Mouse (Mus musculus) MEL (cell line): ENCODE measurements around the gene Stk39. TPM values are rescaled to one million over a fixed set of nuclear protein-coding genes. Genes with fewer than 3 reads are reported as not detected.

Experiments
- DNase-seq: peaks from one replicate; pipeline ENCODE4 v3.0.0; 2011; ENCODE audit warnings: low read depth, low spot score
- H3K27ac ChIP-seq: 2 replicates; pipeline ENCODE4 v1.5.1; 2012; ENCODE audit warnings: low read depth, mild to moderate bottlenecking, control low read depth, low read length, moderate library complexity; ENCODE audit not compliant: control insufficient read depth
- H3K27me3 ChIP-seq, 2 experiments: fragments of 150-350 bp in 1 of 2; sonication (generic) in 1 of 2; 2 replicates each; pipeline ENCODE4 v1.6.1; 2012; ENCODE audit warnings: low read length in 2 of 2, mild to moderate bottlenecking in 2 of 2, improper control_type of control experiment in 1 of 2, moderate library complexity in 1 of 2; ENCODE audit not compliant: insufficient read depth in 2 of 2, control insufficient read depth in 1 of 2
- H3K36me3 ChIP-seq, 2 experiments: 2 replicates each; pipeline ENCODE4 v1.6.1; 2012 to 2014; ENCODE audit warnings: low read length in 2 of 2, improper control_type of control experiment in 1 of 2, inconsistent platforms in 1 of 2, mild to moderate bottlenecking in 1 of 2; ENCODE audit not compliant: insufficient read depth in 2 of 2, control insufficient read depth in 1 of 2
- H3K4me1 ChIP-seq, 2 experiments: fragments of 150-350 bp in 1 of 2; sonication (generic) in 1 of 2; 2 replicates each; pipeline ENCODE4 v1.6.1; 2012; ENCODE audit warnings: low read length in 2 of 2, improper control_type of control experiment in 1 of 2, mild to moderate bottlenecking in 1 of 2; ENCODE audit not compliant: insufficient read depth in 2 of 2, control insufficient read depth in 1 of 2
- H3K4me3 ChIP-seq, 2 experiments: fragments of 150-350 bp in 1 of 2; sonication (generic) in 1 of 2; 2 replicates each; pipeline ENCODE4 v1.5.1; 2012; ENCODE audit warnings: low read depth in 2 of 2, low read length in 2 of 2, mild to moderate bottlenecking in 2 of 2, moderate library complexity in 2 of 2, control low read depth in 1 of 2, improper control_type of control experiment in 1 of 2; ENCODE audit not compliant: control insufficient read depth in 1 of 2, insufficient read depth in 1 of 2
- H3K79me2 ChIP-seq: 2 replicates; pipeline ENCODE4 v1.6.1; 2012; ENCODE audit warnings: mild to moderate bottlenecking, low read length, moderate library complexity; ENCODE audit not compliant: control insufficient read depth, poor library complexity, insufficient read depth
- H3K9ac ChIP-seq: 2 replicates; pipeline ENCODE4 v1.6.1; 2012; ENCODE audit warnings: low read depth, mild to moderate bottlenecking, control low read depth, low read length, moderate library complexity; ENCODE audit not compliant: control insufficient read depth, poor library complexity, severe bottlenecking
- H3K9me3 ChIP-seq: fragments of 150-350 bp; sonication (generic); replicated peaks from 2 replicates; pipeline ENCODE4 v1.6.1; 2012; ENCODE audit warnings: mild to moderate bottlenecking, low read length, improper control_type of control experiment, moderate library complexity; ENCODE audit not compliant: insufficient read depth
- CHD2 ChIP-seq: IDR thresholded peaks from 2 replicates; pipeline ENCODE4 v1.6.1; 2011; ENCODE audit warnings: low read length, improper control_type of control experiment
- CTCF ChIP-seq, 3 experiments: IDR thresholded peaks in 2 of 3; conservative IDR thresholded peaks in 1 of 3; 2 replicates each; pipeline ENCODE4 v1.5.1; 2011 to 2012; ENCODE audit warnings: low read length in 3 of 3, low read depth in 2 of 3, mild to moderate bottlenecking in 2 of 3, improper control_type of control experiment in 1 of 3, inconsistent platforms in 1 of 3, mixed read lengths in 1 of 3, moderate library complexity in 1 of 3; ENCODE audit not compliant: control insufficient read depth in 1 of 3, insufficient read depth in 1 of 3, poor library complexity in 1 of 3, severe bottlenecking in 1 of 3
- E2F4 ChIP-seq: IDR thresholded peaks from 2 replicates; pipeline ENCODE4 v1.6.1; 2011; ENCODE audit warnings: low read depth, low read length, improper control_type of control experiment, borderline replicate concordance
- ELF1 ChIP-seq: IDR thresholded peaks from 2 replicates; pipeline ENCODE4 v1.6.1; 2014; ENCODE audit warnings: low read depth, mild to moderate bottlenecking, inconsistent platforms, low read length, improper control_type of control experiment, moderate library complexity
- GATA1 ChIP-seq: IDR thresholded peaks from 2 replicates; pipeline ENCODE4 v1.6.1; 2011; ENCODE audit warnings: low read depth, low read length, improper control_type of control experiment
- HCFC1 ChIP-seq: IDR thresholded peaks from 2 replicates; pipeline ENCODE4 v1.6.1; 2012; ENCODE audit warnings: low read depth, mild to moderate bottlenecking, inconsistent platforms, low read length, improper control_type of control experiment, moderate library complexity
- MEF2A ChIP-seq: IDR thresholded peaks from 2 replicates; pipeline ENCODE4 v1.6.1; 2014; ENCODE audit warnings: low read depth, mild to moderate bottlenecking, inconsistent platforms, low read length, improper control_type of control experiment; ENCODE audit not compliant: poor library complexity, insufficient replicate concordance, severe bottlenecking; ENCODE audit errors: extremely low read depth
- MXI1 ChIP-seq: IDR thresholded peaks from 2 replicates; pipeline ENCODE4 v1.6.1; 2011; ENCODE audit warnings: mild to moderate bottlenecking, low read depth, low read length, improper control_type of control experiment
- MYB ChIP-seq: IDR thresholded peaks from 2 replicates; pipeline ENCODE4 v1.6.1; 2011; ENCODE audit warnings: mild to moderate bottlenecking, low read depth, low read length, improper control_type of control experiment
- NELFE ChIP-seq: IDR thresholded peaks from 2 replicates; pipeline ENCODE4 v1.6.1; 2011; ENCODE audit warnings: low read depth, low read length, improper control_type of control experiment
- NRF1 ChIP-seq: IDR thresholded peaks from 2 replicates; pipeline ENCODE4 v1.6.1; 2014; ENCODE audit warnings: low read depth, mild to moderate bottlenecking, inconsistent platforms, low read length, improper control_type of control experiment, moderate library complexity; ENCODE audit not compliant: poor library complexity, insufficient read depth, severe bottlenecking
- RAD21 ChIP-seq: IDR thresholded peaks from 2 replicates; pipeline ENCODE4 v1.6.1; 2011; ENCODE audit warnings: mild to moderate bottlenecking, low read depth, low read length, improper control_type of control experiment
- RCOR1 ChIP-seq: IDR thresholded peaks from 2 replicates; pipeline ENCODE4 v1.6.1; 2012; ENCODE audit warnings: low read depth, mild to moderate bottlenecking, inconsistent platforms, low read length, improper control_type of control experiment
- SIN3A ChIP-seq: IDR thresholded peaks from 2 replicates; pipeline ENCODE4 v1.6.1; 2012; ENCODE audit warnings: low read length, improper control_type of control experiment, inconsistent platforms
- SMC3 ChIP-seq: IDR thresholded peaks from 2 replicates; pipeline ENCODE4 v1.6.1; 2011; ENCODE audit warnings: low read depth, low read length, improper control_type of control experiment
- TAL1 ChIP-seq: IDR thresholded peaks from 2 replicates; pipeline ENCODE4 v1.6.1; 2012; ENCODE audit warnings: mild to moderate bottlenecking, inconsistent platforms, low read length, moderate library complexity, mixed read lengths
- TBP ChIP-seq: IDR thresholded peaks from 2 replicates; pipeline ENCODE4 v1.8.0; 2011; ENCODE audit warnings: low read depth, low read length, improper control_type of control experiment
- UBTF ChIP-seq: IDR thresholded peaks from 2 replicates; pipeline ENCODE4 v1.6.1; 2012; ENCODE audit warnings: low read depth, mild to moderate bottlenecking, inconsistent platforms, low read length, improper control_type of control experiment, moderate library complexity, borderline replicate concordance; ENCODE audit not compliant: insufficient read depth
- USF1 ChIP-seq: IDR thresholded peaks from 2 replicates; pipeline ENCODE4 v1.6.1; 2014; ENCODE audit warnings: low read depth, mild to moderate bottlenecking, inconsistent platforms, low read length, improper control_type of control experiment, moderate library complexity
- ZC3H11A ChIP-seq: IDR thresholded peaks from 2 replicates; pipeline ENCODE4 v1.6.1; 2012; ENCODE audit warnings: low read depth, mild to moderate bottlenecking, inconsistent platforms, low read length, improper control_type of control experiment
- ZKSCAN1 ChIP-seq: IDR thresholded peaks from 2 replicates; pipeline ENCODE4 v1.6.1; 2012; ENCODE audit warnings: low read depth, mild to moderate bottlenecking, inconsistent platforms, low read length, improper control_type of control experiment, moderate library complexity
- ZMIZ1 ChIP-seq: IDR thresholded peaks from 2 replicates; pipeline ENCODE4 v1.6.1; 2012; ENCODE audit warnings: low read depth, mild to moderate bottlenecking, inconsistent platforms, low read length, improper control_type of control experiment, moderate library complexity
- polyA plus RNA-seq, 2 experiments: library from polyadenylated mRNA; stranded (reverse) in 1 of 2; unstranded in 1 of 2; fragments of >175 nt in 1 of 2; fragments of >200 nt in 1 of 2; gene quantifications; 2 replicates each; pipeline versions ENCODE4 v1.2.1 to v1.2.4; 2012; ENCODE audit warnings: low replicate concordance in 2 of 2, low read depth in 1 of 2; ENCODE audit not compliant: insufficient read length in 2 of 2, insufficient read depth in 1 of 2, missing spikeins in 1 of 2
- total RNA-seq: library from RNA; depleted of rRNA; stranded (reverse); fragments of 300-350 nt; gene quantifications from 2 replicates; pipeline ENCODE4 v1.2.3, GENCODE M21; 2012

The Stk39 gene
- total and polyA plus RNA-seq, 3 experiments: not detected

DNA sequence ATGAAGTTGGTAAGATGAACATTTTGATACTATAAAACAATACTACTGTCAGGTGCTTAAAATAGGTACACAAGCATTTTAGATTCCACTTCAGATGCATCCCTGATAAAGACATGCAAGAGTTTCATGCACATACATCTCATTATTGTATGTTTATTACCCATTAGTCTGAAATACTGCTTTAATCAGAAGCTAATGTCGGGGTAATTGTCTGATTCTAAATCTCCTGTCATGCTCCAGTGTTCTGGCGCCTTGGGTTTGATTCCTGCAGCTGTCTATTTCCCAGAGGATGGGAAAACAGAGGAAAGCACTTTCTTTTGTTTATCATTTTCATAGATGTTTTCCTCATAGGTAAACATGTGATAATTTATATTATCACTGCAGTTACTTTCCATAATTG lies 31.1 kb upstream of the Stk39 start:
- Histone ChIP-seq H3K4me1 (no peaks in the 10 kb centered on the region), H3K27ac (no peak overlapping the region), H3K79me2 (no peaks in the 10 kb centered on the region), H3K4me3 (no peak overlapping the region), H3K9ac (no peak overlapping the region), H3K36me3 (no peaks in the 10 kb centered on the region), H3K27me3 (no peaks in the 10 kb centered on the region), H3K9me3 (no peaks in the 10 kb centered on the region)
- TF ChIP-seq ELF1 (no peak), ZMIZ1 (no peak)
- no peak for DNase-seq

DNA sequence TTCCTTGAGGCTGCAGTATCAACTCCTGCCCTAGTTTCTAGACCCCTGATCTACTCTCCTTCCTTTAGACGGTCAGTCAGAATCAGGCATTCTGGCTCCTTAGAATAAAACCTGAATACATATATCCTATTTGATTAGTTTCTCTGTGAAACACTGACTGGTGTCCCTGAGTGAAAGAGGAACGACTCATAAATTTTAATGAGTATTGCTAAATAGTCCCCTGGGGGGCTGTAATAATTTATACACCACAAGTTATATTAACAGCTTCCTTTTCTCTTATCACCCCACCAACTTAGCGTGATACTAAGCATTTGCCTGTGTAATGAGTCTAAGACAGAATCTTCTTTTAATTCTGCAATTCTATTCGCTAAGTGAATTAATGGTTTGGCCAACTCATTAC lies 30.7 kb upstream of the Stk39 start:
- TF ChIP-seq UBTF: no peak
- TF ChIP-seq CTCF (IDR thresholded peaks at IDR 0.05 in 2 of 3, conservative IDR thresholded peaks at IDR 0.05 in 1 of 3; ENCODE audit: control insufficient read depth in 1 of 3, insufficient read depth in 1 of 3, low read depth in 2 of 3, low read length in 3 of 3, poor library complexity in 1 of 3, severe bottlenecking in 1 of 3): no peak
- no peak for TF ChIP-seq NELFE
- no peak for TF ChIP-seq CHD2
- no peak for TF ChIP-seq E2F4
- H3K36me3 ChIP-seq: no peaks in the 10 kb centered on the region
- H3K27me3 ChIP-seq: no peaks in the 10 kb centered on the region
- H3K27ac ChIP-seq: no peak overlapping the region
- DNase-seq: no peak
- H3K4me3 ChIP-seq: no peak overlapping the region
- H3K9me3 ChIP-seq: no peaks in the 10 kb centered on the region
- no peak overlapping the region for H3K9ac ChIP-seq
- H3K4me1 ChIP-seq: no peaks in the 10 kb centered on the region
- H3K79me2 ChIP-seq: no peaks in the 10 kb centered on the region

DNA sequence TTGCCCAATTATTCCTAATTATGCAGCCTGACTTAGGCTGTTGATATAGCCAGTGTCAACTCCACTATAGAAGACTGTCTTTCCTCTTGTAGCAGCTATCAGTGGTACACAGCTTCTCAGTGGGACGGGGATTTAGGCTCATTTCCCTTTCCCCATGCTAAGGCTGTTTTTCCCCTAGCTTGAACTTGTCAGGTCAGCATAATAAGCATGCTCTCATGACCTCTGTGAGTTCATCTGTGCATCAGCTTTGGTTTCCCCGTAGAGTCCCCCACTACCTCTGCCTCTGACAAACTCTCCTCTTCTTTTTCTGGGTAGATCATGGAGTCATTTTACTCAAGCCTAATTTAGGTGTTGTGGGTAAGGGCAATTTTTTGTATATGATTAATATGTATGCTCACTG lies 30.2 kb upstream of the Stk39 start:
- Histone ChIP-seq H3K27me3 (no peaks in the 10 kb centered on the region), H3K9ac (no peak overlapping the region), H3K9me3 (no peaks in the 10 kb centered on the region), H3K27ac (no peak overlapping the region), H3K36me3 (no peaks in the 10 kb centered on the region), H3K79me2 (no peaks in the 10 kb centered on the region), H3K4me1 (no peaks in the 10 kb centered on the region), H3K4me3 (no peak overlapping the region)
- DNase-seq: no peak
- TF ChIP-seq CHD2: no peak
- no peak for TF ChIP-seq TAL1
- no peak for TF ChIP-seq SIN3A
- no peak for TF ChIP-seq TBP

DNA sequence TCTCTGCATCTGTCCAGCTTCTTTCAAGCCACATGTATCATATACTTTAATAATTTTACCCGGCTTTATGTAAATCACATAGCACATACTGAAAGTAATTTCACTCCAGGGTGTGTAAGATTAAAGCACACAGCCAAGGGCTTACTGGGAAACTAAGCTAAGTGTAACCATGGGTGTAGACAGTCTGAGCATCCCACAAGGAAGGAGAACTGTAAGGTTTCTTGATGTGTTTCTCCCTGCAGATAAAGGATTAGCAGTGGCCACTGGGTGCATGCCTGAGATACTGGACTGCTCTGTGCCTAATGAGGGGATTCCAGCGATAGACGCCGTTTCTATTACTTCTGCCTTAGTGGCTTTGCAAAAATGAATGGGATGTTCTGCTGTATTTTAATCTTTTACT lies 14.2 kb upstream of the Stk39 start:
- Histone ChIP-seq H3K36me3 (no peaks in the 10 kb centered on the region), H3K9ac (no peak overlapping the region), H3K79me2 (no peaks in the 10 kb centered on the region), H3K27me3 (no peaks in the 10 kb centered on the region), H3K9me3 (no peaks in the 10 kb centered on the region), H3K4me1 (no peaks in the 10 kb centered on the region), H3K4me3 (no peak overlapping the region), H3K27ac (no peak overlapping the region)
- DNase-seq: no peak
- TF ChIP-seq MEF2A (no peak), RCOR1 (no peak), ZKSCAN1 (no peak), UBTF (no peak), HCFC1 (no peak), TAL1 (no peak), GATA1 (no peak), ZC3H11A (no peak), RAD21 (no peak), NRF1 (no peak), SMC3 (no peak), MYB (no peak), MXI1 (no peak), ZMIZ1 (no peak), USF1 (no peak)
